Mouse (Mus musculus) embryonic facial prominence, embryonic 13.5 days (tissue): ENCODE results near the gene Cplx1. TPM values are rescaled to one million over a fixed set of nuclear protein-coding genes. Genes with fewer than 3 reads are reported as not detected.

ENCODE experiments used
- ATAC-seq: fragments of 200-750 bp; cut with Nextera tagmentation; 2 replicates; pipeline ENCODE4 v1.8.0; 2017; ENCODE audit warnings: low read depth; ENCODE audit not compliant: insufficient number of reproducible peaks, insufficient read depth, low FRiP score, low TSS enrichment
- H3K27ac ChIP-seq: fragments of 300-500 bp; sonication (generic); 2 replicates; pipeline ENCODE4 v1.5.1; 2015; ENCODE audit warnings: moderate library complexity, mild to moderate bottlenecking, inconsistent platforms
- H3K27me3 ChIP-seq: fragments of 300-500 bp; sonication (generic); 2 replicates; pipeline ENCODE4 v1.6.1; 2015; ENCODE audit warnings: mild to moderate bottlenecking, inconsistent platforms
- H3K36me3 ChIP-seq: fragments of 300-500 bp; sonication (generic); 2 replicates; pipeline ENCODE4 v1.6.1; 2015; ENCODE audit warnings: mild to moderate bottlenecking, inconsistent platforms
- H3K4me1 ChIP-seq: fragments of 300-500 bp; sonication (generic); 2 replicates; pipeline ENCODE4 v1.6.1; 2015; ENCODE audit warnings: inconsistent platforms
- H3K4me2 ChIP-seq: fragments of 300-500 bp; sonication (generic); 2 replicates; pipeline ENCODE4 v1.6.1; 2015; ENCODE audit warnings: moderate library complexity, mild to moderate bottlenecking, inconsistent platforms
- H3K4me3 ChIP-seq: fragments of 300-500 bp; sonication (generic); 2 replicates; pipeline ENCODE4 v1.5.1; 2015; ENCODE audit warnings: mild to moderate bottlenecking, inconsistent platforms
- H3K9ac ChIP-seq: fragments of 300-500 bp; sonication (generic); 2 replicates; pipeline ENCODE4 v1.6.1; 2015; ENCODE audit warnings: mild to moderate bottlenecking, inconsistent platforms
- H3K9me3 ChIP-seq: fragments of 300-500 bp; sonication (generic); 2 replicates; pipeline ENCODE4 v1.6.1; 2016; ENCODE audit warnings: inconsistent platforms
- WGBS: fragments of 180-500 bp; shearing (Covaris S2); methylation state at CpG from one replicate; pipeline ENCODE4 v1.1.7; 2015; ENCODE audit warnings: mixed read lengths; 5-methylcytosine and 5-hydroxymethylcytosine counted together
- polyA plus RNA-seq: library from polyadenylated mRNA; unstranded; fragments of >200 nt; fragmentation: Nextera tagmentation; extraction: Ambion mirVana; gene quantifications from 2 replicates; pipeline ENCODE4 v1.2.1, GENCODE M21; 2015

The Cplx1 gene
- polyA plus RNA-seq, result 0.66 and 1.0 TPM in 2 replicates

DNA sequence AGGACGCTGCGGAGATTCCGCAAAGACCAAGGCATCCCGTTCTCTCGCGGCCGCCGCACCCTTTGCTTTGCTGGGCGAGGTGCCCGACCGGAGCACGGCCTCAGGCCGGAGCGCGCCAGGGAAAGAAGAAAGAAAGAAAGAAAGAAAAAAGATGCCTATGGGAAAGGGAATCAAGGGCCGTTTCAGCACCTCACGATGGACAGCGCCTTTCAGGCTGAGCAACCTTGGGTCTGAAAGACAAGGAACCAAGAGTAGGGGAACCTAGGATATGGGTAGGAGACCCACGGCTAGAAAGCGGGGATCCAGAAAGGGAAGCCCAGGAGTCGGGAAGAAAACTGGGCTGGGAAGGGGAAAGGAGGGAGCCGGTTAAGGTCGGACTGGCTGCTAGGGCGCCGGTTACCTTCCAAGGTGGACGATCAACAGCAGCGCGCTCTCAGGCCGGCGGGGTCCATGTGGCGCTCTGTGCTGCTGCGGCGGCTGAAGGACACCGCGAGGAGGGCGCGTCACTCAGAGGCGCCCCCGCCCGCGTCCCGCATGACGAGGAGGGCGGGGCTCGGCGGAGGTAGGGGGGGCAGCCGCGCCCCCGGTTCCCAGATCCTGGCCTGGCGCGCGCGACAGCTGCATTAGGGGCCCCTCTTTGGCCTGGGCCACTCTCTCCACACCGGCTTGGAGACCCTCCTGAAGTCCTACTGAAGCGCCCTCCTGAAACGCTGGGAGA, at the start of gene Cplx1:
Cplx1 (minus strand) TSS at position 536 of the 718 bp plus-strand sequence.
- H3K4me3 ChIP-seq, result peak within 1 kb of the TSS; percentile 41
- ATAC-seq, result 0 out of 2 replicates have a peak, but pooled peaks have one; percentile 11
- WGBS, result under 1% methylated on average over 55 of the region's 56 CpGs

GRCm38 (mm10) chr5:108581361-108581891, 31.6 kb upstream of the Cplx1 start:
- Histone ChIP-seq H3K36me3 (peaks cover 81% of the 10 kb centered on the region), H3K9ac (no peak overlapping the region)
- WGBS, result 97% methylated on average over 3 of the region's 3 CpGs

More for the DNA sequence above, at the start of gene Cplx1:
- peak within 1 kb of the TSS; percentile 32; the same call in 1 of the 2 replicates for H3K9ac ChIP-seq
- peaks cover 52% of the 10 kb centered on the region for H3K27me3 ChIP-seq
- peak within 1 kb of the TSS; percentile 73 for H3K4me2 ChIP-seq
- peaks cover 14% of the 10 kb centered on the region for H3K4me1 ChIP-seq
- H3K36me3 ChIP-seq, result no peaks in the 10 kb centered on the region
- no peak within 1 kb of the TSS for H3K27ac ChIP-seq
- no peaks in the 10 kb centered on the region for H3K9me3 ChIP-seq

DNA sequence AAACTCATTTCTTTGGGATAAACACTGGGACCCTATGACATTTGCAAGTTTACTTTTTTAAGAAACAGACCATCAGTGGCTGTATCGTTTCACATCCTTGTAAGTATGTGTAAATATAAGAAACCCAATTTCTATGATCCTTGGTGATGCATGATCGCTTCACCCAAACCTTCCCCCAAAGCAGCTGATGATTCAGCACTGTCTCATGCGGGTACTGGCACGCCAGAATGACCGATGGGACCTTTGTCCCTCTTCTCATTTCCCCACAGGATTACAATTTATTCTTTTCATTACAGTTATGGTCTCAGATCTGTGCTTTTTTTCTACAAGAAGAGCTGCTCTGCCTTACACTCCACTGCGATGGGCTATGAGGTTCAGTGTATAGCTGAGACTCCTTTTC, 23.2 kb upstream of the Cplx1 start:
- ATAC-seq, result no peak
- H3K27ac ChIP-seq, result no peak overlapping the region
- H3K27me3 ChIP-seq, result no peaks in the 10 kb centered on the region
- H3K4me1 ChIP-seq, result no peaks in the 10 kb centered on the region
- H3K36me3 ChIP-seq, result peaks cover 94% of the 10 kb centered on the region
- H3K9me3 ChIP-seq, result no peaks in the 10 kb centered on the region
- H3K4me3 ChIP-seq, result no peak overlapping the region
- no peak overlapping the region for H3K9ac ChIP-seq
- no peak overlapping the region for H3K4me2 ChIP-seq
- 96% methylated on average over 6 of the region's 6 CpGs for WGBS

More at GRCm38 (mm10) chr5:108581361-108581891, 31.6 kb upstream of the Cplx1 start:
- H3K4me3 ChIP-seq, result no peak overlapping the region
- no peaks in the 10 kb centered on the region for H3K9me3 ChIP-seq
- no peaks in the 10 kb centered on the region for H3K27me3 ChIP-seq
- no peak overlapping the region for H3K4me2 ChIP-seq
- H3K4me1 ChIP-seq, result no peaks in the 10 kb centered on the region
- H3K27ac ChIP-seq, result no peak overlapping the region
- no peak for ATAC-seq

GRCm38 (mm10) chr5:108570991-108571390, 21.2 kb upstream of the Cplx1 start:
- H3K27me3 ChIP-seq, result no peaks in the 10 kb centered on the region
- H3K4me1 ChIP-seq, result no peaks in the 10 kb centered on the region
- WGBS, result 97% methylated on average over 1 of the region's 1 CpGs
- H3K27ac ChIP-seq, result no peak overlapping the region
- H3K9me3 ChIP-seq, result no peaks in the 10 kb centered on the region
- H3K4me2 ChIP-seq, result no peak overlapping the region
- H3K4me3 ChIP-seq, result no peak overlapping the region
- no peak for ATAC-seq
- H3K9ac ChIP-seq, result no peak overlapping the region
- H3K36me3 ChIP-seq, result peaks cover 88% of the 10 kb centered on the region

DNA sequence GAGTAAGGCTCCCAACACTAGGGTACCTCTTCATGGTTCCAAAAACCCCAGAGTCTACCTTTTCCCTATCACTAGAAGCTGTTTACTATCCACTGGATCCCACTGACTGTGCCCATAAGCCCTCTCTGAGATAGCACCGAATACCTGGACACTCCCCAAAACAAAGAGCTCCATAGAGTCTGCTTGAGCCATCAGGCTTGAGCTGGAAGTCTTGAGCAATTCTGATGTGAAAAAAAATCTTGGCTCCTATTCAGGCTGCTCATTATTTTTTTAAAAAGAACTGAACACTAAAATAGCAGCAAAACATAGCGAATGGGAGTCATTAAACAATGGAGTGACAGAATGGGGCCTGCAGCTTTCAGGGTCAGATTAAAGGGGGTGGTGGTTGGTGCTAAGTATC, 17.3 kb upstream of the Cplx1 start:
- Histone ChIP-seq H3K4me2 (no peak overlapping the region), H3K4me3 (no peak overlapping the region), H3K27ac (no peak overlapping the region), H3K36me3 (peaks cover 51% of the 10 kb centered on the region), H3K4me1 (no peaks in the 10 kb centered on the region), H3K27me3 (no peaks in the 10 kb centered on the region), H3K9ac (no peak overlapping the region), H3K9me3 (no peaks in the 10 kb centered on the region)
- ATAC-seq, result no peak
- 91% methylated on average over 2 of the region's 2 CpGs for WGBS

- WGBS, result 91% methylated on average over 4 of the region's 4 CpGs
- H3K27me3 ChIP-seq, result no peaks in the 10 kb centered on the region
- H3K36me3 ChIP-seq, result peaks cover 45% of the 10 kb centered on the region
- H3K9me3 ChIP-seq, result no peaks in the 10 kb centered on the region
- H3K4me1 ChIP-seq, result no peaks in the 10 kb centered on the region
- ATAC-seq, result no peak
- H3K4me3 ChIP-seq, result no peak overlapping the region
- no peak overlapping the region for H3K9ac ChIP-seq
- no peak overlapping the region for H3K27ac ChIP-seq
- H3K4me2 ChIP-seq, result no peak overlapping the region
Measured at GRCm38 (mm10) chr5:108566523-108566922, 16.7 kb upstream of the Cplx1 start.

GRCm38 (mm10) chr5:108565381-108565780, 15.6 kb upstream of the Cplx1 start:
- ATAC-seq, result 0 out of 2 replicates have a peak, but pooled peaks have one; percentile 37
- H3K36me3 ChIP-seq, result peaks cover 33% of the 10 kb centered on the region
- H3K27ac ChIP-seq, result no peak overlapping the region
- H3K9ac ChIP-seq, result no peak overlapping the region
- no peaks in the 10 kb centered on the region for H3K4me1 ChIP-seq
- no peaks in the 10 kb centered on the region for H3K27me3 ChIP-seq
- WGBS, result 88% methylated on average over 2 of the region's 2 CpGs
- H3K4me2 ChIP-seq, result no peak overlapping the region
- H3K9me3 ChIP-seq, result no peaks in the 10 kb centered on the region
- no peak overlapping the region for H3K4me3 ChIP-seq

- no peak overlapping the region for H3K4me2 ChIP-seq
- H3K9me3 ChIP-seq, result no peaks in the 10 kb centered on the region
- H3K36me3 ChIP-seq, result peaks cover 23% of the 10 kb centered on the region
- H3K27ac ChIP-seq, result no peak overlapping the region
- WGBS, result 87% methylated on average over 3 of the region's 3 CpGs
- H3K9ac ChIP-seq, result no peak overlapping the region
- H3K4me3 ChIP-seq, result no peak overlapping the region
- no peaks in the 10 kb centered on the region for H3K4me1 ChIP-seq
- ATAC-seq, result no peak
- no peaks in the 10 kb centered on the region for H3K27me3 ChIP-seq
Measured at GRCm38 (mm10) chr5:108564346-108564745, 14.5 kb upstream of the Cplx1 start.

- Histone ChIP-seq H3K27ac (no peak overlapping the region), H3K4me1 (no peaks in the 10 kb centered on the region), H3K9ac (no peak overlapping the region), H3K4me3 (no peak overlapping the region), H3K27me3 (no peaks in the 10 kb centered on the region), H3K4me2 (no peak overlapping the region), H3K36me3 (peaks cover 4% of the 10 kb centered on the region), H3K9me3 (no peaks in the 10 kb centered on the region)
- 86% methylated on average over 2 of the region's 2 CpGs for WGBS
- no peak for ATAC-seq
Measured at GRCm38 (mm10) chr5:108562483-108562882, 12.7 kb upstream of the Cplx1 start.

DNA sequence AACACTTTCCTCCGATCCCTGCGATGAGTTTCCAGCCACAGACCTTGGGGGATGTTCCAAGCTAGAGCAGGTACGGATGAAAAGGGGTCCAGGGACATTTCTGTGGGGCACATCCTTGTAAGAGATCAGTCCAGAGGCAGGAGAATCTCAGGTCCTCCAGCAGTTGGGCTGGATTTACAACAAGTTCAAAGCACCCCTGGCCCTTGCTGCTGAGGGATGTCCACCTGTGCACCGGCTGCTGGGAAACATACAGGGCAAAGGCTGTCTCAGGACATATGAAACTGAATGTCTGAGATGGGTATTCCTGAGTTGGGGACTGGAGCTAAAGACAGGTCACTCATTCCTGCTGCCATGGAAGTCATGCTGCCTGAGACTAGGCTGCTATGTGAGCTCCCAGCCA, 7.2 kb upstream of the Cplx1 start:
- ATAC-seq, result no peak
- H3K4me2 ChIP-seq, result no peak overlapping the region
- no peaks in the 10 kb centered on the region for H3K9me3 ChIP-seq
- no peak overlapping the region for H3K4me3 ChIP-seq
- no peak overlapping the region for H3K9ac ChIP-seq
- H3K27ac ChIP-seq, result no peak overlapping the region
- H3K36me3 ChIP-seq, result no peaks in the 10 kb centered on the region
- H3K4me1 ChIP-seq, result no peaks in the 10 kb centered on the region
- H3K27me3 ChIP-seq, result peaks cover 11% of the 10 kb centered on the region; the same call in 1 of the 2 replicates
- WGBS, result 77% methylated on average over 4 of the region's 4 CpGs

GRCm38 (mm10) chr5:108554041-108554440, 4.2 kb upstream of the Cplx1 start:
- no peak for ATAC-seq
- Histone ChIP-seq H3K36me3 (no peaks in the 10 kb centered on the region), H3K4me3 (no peak overlapping the region), H3K4me1 (peaks cover 13% of the 10 kb centered on the region), H3K9me3 (no peaks in the 10 kb centered on the region), H3K4me2 (no peak overlapping the region), H3K27ac (no peak overlapping the region), H3K27me3 (peaks cover 37% of the 10 kb centered on the region), H3K9ac (no peak overlapping the region)
- 73% methylated on average over 1 of the region's 1 CpGs for WGBS

- Histone ChIP-seq H3K4me2 (peak overlapping the region; percentile 73), H3K27ac (no peak overlapping the region), H3K4me3 (peak overlapping the region; percentile 41), H3K4me1 (peaks cover 14% of the 10 kb centered on the region), H3K27me3 (peaks cover 52% of the 10 kb centered on the region), H3K9me3 (no peaks in the 10 kb centered on the region), H3K9ac (peak overlapping the region; percentile 32; the same call in 1 of the 2 replicates), H3K36me3 (no peaks in the 10 kb centered on the region)
- under 1% methylated on average over 16 of the region's 16 CpGs for WGBS
- no peak for ATAC-seq
Measured at GRCm38 (mm10) chr5:108550207-108550594, 377 bp upstream of the Cplx1 start.
